Mouse (Mus musculus): ENCODE data around the gene Iqcf6. TPM values are rescaled to one million over a fixed set of nuclear protein-coding genes. Genes with fewer than 3 reads are reported as not detected.

Iqcf6 gene
- total RNA-seq (2023) = not detected

DNA sequence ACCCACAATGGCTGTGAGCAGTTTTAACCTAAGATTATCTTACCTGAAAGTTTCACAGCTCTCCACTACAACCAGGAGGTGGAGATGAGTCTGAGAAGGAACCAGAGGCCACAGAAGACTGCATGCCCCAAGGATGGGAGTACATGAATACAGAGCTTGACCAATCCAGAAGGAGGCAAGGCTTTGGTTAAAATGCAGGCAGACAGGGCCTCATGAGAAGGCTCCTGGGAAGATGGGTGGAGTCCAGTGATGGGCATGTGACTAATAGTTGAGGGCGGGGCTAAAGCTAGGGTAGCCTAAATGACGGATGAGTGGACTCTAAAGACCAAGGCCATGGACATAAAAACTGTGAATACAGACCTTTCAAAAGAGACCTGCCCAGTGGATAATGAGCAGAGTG, at the start of gene Iqcf6:
Gene Iqcf6 (plus strand): TSS at position 301 of the 400 bp plus-strand sequence.

DNA sequence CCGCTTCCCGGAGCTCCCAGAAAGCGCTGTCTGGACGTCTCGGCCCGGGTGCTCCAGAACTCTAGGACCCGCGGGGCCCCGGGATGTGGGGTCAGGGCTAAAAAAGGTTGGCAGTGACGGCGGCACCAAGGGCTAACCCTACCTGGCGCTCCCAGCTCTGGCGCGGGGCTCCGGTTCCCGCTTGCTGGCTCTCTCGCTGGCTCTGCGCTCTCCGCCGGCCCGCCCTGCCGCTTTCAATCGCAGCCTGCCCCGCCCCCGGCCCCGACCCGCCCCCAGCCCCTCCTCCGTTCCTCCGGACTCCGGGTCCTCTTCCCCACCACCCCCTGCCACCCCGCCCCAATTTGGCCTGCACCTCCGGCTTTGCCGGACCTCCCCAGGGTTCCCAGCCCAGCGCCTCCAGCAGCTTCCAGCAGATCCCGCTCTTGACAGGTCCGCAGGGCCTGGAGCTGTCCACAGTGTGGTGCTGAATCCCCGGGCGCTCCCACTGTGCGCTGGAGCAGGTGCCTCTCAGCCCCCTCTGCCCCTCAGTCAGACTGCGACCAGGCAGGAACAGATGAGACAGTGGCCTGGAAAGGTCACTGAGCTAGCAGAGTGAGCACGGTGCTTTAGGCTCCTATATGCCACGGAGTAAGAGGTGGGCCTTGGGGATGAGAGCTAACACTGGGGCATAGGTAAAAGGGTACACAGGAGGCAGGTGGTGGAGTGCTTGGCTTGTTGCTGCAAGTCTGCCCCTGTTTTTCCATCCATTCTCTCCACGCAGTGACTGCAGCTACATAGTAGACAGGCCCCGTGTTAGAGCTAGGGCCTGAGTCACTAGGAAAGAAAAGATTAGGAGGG, 29.7 kb downstream of the Iqcf6 start, which contains the start of gene Grm2:
Gene Grm2 (minus strand): TSS at position 199 of the 837 bp plus-strand sequence.

Other genes with a start within 250 kb of the Iqcf6 start
- gene Rpl29, start 197.1 kb upstream of the Iqcf6 start, total RNA-seq (2023) = 867 TPM
- 12.5 TPM for gene Acy1, start 188.3 kb upstream of the Iqcf6 start, total RNA-seq (2023)
- gene Abhd14b, start 179.1 kb upstream of the Iqcf6 start, total RNA-seq (2023) = 2.5 TPM
- gene Abhd14a, start 178.9 kb upstream of the Iqcf6 start, total RNA-seq (2023) = 12.2 TPM
- 5.0 TPM for gene Pcbp4, start 173.3 kb upstream of the Iqcf6 start, total RNA-seq (2023)
- gene Gpr62, start 160.6 kb upstream of the Iqcf6 start, total RNA-seq (2023) = not detected
- gene Rrp9, start 150.6 kb upstream of the Iqcf6 start, total RNA-seq (2023) = 86.5 TPM
- gene Parp3, start 149.6 kb upstream of the Iqcf6 start, total RNA-seq (2023) = 35.9 TPM
- gene Iqcf1, start 126.6 kb upstream of the Iqcf6 start, total RNA-seq (2023) = not detected
- gene Iqcf5, start 112.0 kb upstream of the Iqcf6 start, total RNA-seq (2023) = not detected
- not detected for gene Iqcf3, start 65.0 kb upstream of the Iqcf6 start, total RNA-seq (2023)
- gene Iqcf4, start 55.6 kb upstream of the Iqcf6 start, total RNA-seq (2023) = not detected
- not detected for gene Grm2, start 29.5 kb downstream of the Iqcf6 start, total RNA-seq (2023)
- gene Tex264, start 59.3 kb downstream of the Iqcf6 start, total RNA-seq (2023) = 59.8 TPM
- 36.6 TPM for gene Rad54l2, start 162.6 kb downstream of the Iqcf6 start, total RNA-seq (2023)
- 54.0 TPM for gene Dcaf1, start 195.3 kb downstream of the Iqcf6 start, total RNA-seq (2023)